Mouse (Mus musculus) forebrain, postnatal 0 days (tissue): ENCODE measurements around the gene Doc2g. TPM values are rescaled to one million over a fixed set of nuclear protein-coding genes. Genes with fewer than 3 reads are reported as not detected.
"Not testable (repeated sequence)": the region's sequence is repeated elsewhere in the genome, so short reads cannot be mapped to it uniquely, and the experiment has no call there.

Experiments
- ATAC-seq: fragments of 200-750 bp; cut with Nextera tagmentation; 2 replicates; pipeline ENCODE4 v1.8.0; 2017; ENCODE audit warnings: mild to moderate bottlenecking, moderate library complexity
- DNase-seq: peaks from one replicate; pipeline ENCODE4 v3.0.0-alpha.2; 2015
- H3K27ac ChIP-seq: fragments of 300-500 bp; sonication (generic); 2 replicates; pipeline ENCODE4 v1.5.1; 2014; ENCODE audit warnings: low read depth, mild to moderate bottlenecking, antibody characterized with exemption, low read length, moderate library complexity, mixed read lengths
- H3K27me3 ChIP-seq: fragments of 300-500 bp; sonication (generic); 2 replicates; pipeline ENCODE4 v1.6.1; 2014; ENCODE audit warnings: mild to moderate bottlenecking, low read length, mixed read lengths; ENCODE audit not compliant: insufficient read depth
- H3K36me3 ChIP-seq: fragments of 300-500 bp; sonication (generic); 2 replicates; pipeline ENCODE4 v1.6.1; 2014; ENCODE audit warnings: mild to moderate bottlenecking, moderate library complexity; ENCODE audit not compliant: insufficient read depth
- H3K4me1 ChIP-seq: fragments of 300-500 bp; sonication (generic); 2 replicates; pipeline ENCODE4 v1.6.1; 2014; ENCODE audit warnings: antibody characterized with exemption; ENCODE audit not compliant: insufficient read depth
- H3K4me2 ChIP-seq: fragments of 300-500 bp; sonication (generic); 2 replicates; pipeline ENCODE4 v1.6.1; 2014; ENCODE audit warnings: low read depth, mild to moderate bottlenecking, moderate library complexity
- H3K4me3 ChIP-seq: fragments of 300-500 bp; sonication (generic); 2 replicates; pipeline ENCODE4 v1.5.1; 2014; ENCODE audit warnings: low read depth, low read length, mixed read lengths
- H3K9ac ChIP-seq: fragments of 300-500 bp; sonication (generic); 2 replicates; pipeline ENCODE4 v1.6.1; 2014; ENCODE audit warnings: mild to moderate bottlenecking
- H3K9me3 ChIP-seq: fragments of 300-500 bp; sonication (generic); 2 replicates; pipeline ENCODE4 v1.6.1; 2016; ENCODE audit warnings: low read length
- CTCF ChIP-seq: sonication (generic); IDR thresholded peaks from 2 replicates; pipeline ENCODE4 v1.5.1; 2016; ENCODE audit warnings: antibody characterized with exemption, control low read depth, low read depth
- WGBS: fragments of 180-500 bp; shearing (Covaris S2); extraction: QIAGEN DNeasy Blood & Tissue Kit; methylation state at CpG from one replicate; pipeline ENCODE4 v1.1.7; 2014; 5-methylcytosine and 5-hydroxymethylcytosine counted together
- polyA plus RNA-seq: library from polyadenylated mRNA; unstranded; fragments of >200 nt; fragmentation: Nextera tagmentation; extraction: Ambion mirVana; gene quantifications from 2 replicates; pipeline ENCODE4 v1.2.1, GENCODE M21; 2015
- total RNA-seq: library from RNA; depleted of rRNA; stranded (reverse); fragments of >200 nt; gene quantifications from 2 replicates; pipeline ENCODE4 v1.2.3, GENCODE M21; 2014; rRNA removed

Doc2g gene
- total RNA-seq (16.0 and 17.8 TPM in 2 replicates), polyA plus RNA-seq (5.7 and 6.3 TPM in 2 replicates)

GRCm38 (mm10) chr19:4003112-4003511 is at the start of gene Doc2g:
Gene Doc2g (plus strand): TSS chr19:4003313.
- DNase-seq, result no peak
- no peak for ATAC-seq
- Histone ChIP-seq H3K9ac (no peak within 1 kb of the TSS), H3K36me3 (peaks cover 19% of the 10 kb centered on the region), H3K27ac (no peak within 1 kb of the TSS), H3K4me3 (no peak within 1 kb of the TSS), H3K4me1 (peaks cover 10% of the 10 kb centered on the region; the same call in 1 of the 2 replicates), H3K27me3 (no peaks in the 10 kb centered on the region), H3K9me3 (no peaks in the 10 kb centered on the region), H3K4me2 (no peak within 1 kb of the TSS)
- WGBS, result 93% methylated on average over 1 of the region's 1 CpGs
- no peak for TF ChIP-seq CTCF

DNA sequence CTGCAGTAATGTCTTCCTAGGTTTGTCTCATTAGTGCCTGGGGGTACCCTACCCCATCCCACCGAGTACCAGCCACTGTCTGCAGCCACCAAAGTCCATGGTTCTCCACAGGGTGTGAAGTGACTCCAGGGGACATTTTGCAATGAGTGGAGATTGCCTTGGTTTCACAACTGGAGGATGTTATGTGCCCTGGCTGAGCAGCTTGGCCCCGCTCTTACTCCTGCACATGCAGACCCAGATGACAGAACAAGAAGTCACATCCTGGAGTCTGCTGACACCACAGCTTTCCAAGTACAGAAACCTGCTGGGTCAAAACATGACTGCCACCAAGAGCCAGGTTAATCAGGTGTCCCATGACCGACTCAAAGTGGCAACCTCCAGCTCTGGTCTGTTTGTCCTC is 48.1 kb upstream of the Doc2g start:
- no peak overlapping the region for H3K4me3 ChIP-seq
- no peaks in the 10 kb centered on the region for H3K9me3 ChIP-seq
- H3K36me3 ChIP-seq, result no peaks in the 10 kb centered on the region
- H3K4me1 ChIP-seq, result no peaks in the 10 kb centered on the region
- H3K9ac ChIP-seq, result no peak overlapping the region
- 80% methylated on average over 3 of the region's 3 CpGs for WGBS
- H3K4me2 ChIP-seq, result no peak overlapping the region
- H3K27ac ChIP-seq, result no peak overlapping the region
- no peak for TF ChIP-seq CTCF
- DNase-seq (no peak), ATAC-seq (no peak)
- no peaks in the 10 kb centered on the region; the same call in 1 of the 2 replicates for H3K27me3 ChIP-seq

DNA sequence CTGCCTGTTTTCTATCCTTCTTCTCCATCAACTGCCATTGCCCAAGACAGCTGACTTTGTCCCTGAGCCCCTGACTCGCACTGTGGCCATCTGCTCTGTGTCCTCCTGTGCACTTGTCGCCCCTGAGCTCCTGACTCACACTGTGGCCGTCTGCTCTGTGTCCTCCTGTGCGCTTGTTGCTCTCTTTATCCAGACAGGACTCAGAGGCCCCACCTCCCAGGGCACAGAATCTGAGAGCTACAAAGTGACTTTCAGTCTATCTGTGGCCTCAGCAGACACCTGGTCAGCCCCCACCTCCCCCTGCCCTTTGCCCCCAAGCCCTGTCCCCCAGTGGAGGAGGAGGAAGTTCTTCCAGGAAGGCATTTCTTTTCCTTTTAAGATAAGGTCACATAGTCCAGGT is 47.3 kb upstream of the Doc2g start:
- H3K27me3 ChIP-seq, result no peaks in the 10 kb centered on the region; the same call in 1 of the 2 replicates
- H3K4me3 ChIP-seq, result no peak overlapping the region
- no peak overlapping the region for H3K9ac ChIP-seq
- H3K4me2 ChIP-seq, result no peak overlapping the region
- no peaks in the 10 kb centered on the region for H3K36me3 ChIP-seq
- ATAC-seq (no peak), DNase-seq (no peak)
- 61% methylated on average over 4 of the region's 4 CpGs for WGBS
- TF ChIP-seq CTCF, result no peak
- H3K27ac ChIP-seq, result no peak overlapping the region
- no peaks in the 10 kb centered on the region for H3K4me1 ChIP-seq
- no peaks in the 10 kb centered on the region for H3K9me3 ChIP-seq

GRCm38 (mm10) chr19:3957296-3958036 is 45.6 kb upstream of the Doc2g start:
- not testable (repeated sequence) for ATAC-seq, H3K36me3 ChIP-seq, DNase-seq, H3K27ac ChIP-seq, H3K4me1 ChIP-seq, H3K4me3 ChIP-seq, H3K9me3 ChIP-seq, H3K27me3 ChIP-seq, H3K4me2 ChIP-seq, H3K9ac ChIP-seq
- WGBS, result 77% methylated on average over 5 of the region's 5 CpGs

- Histone ChIP-seq H3K36me3 (no peaks in the 10 kb centered on the region), H3K9me3 (no peaks in the 10 kb centered on the region), H3K4me2 (no peak within 1 kb of the TSS), H3K27ac (no peak within 1 kb of the TSS), H3K27me3 (no peaks in the 10 kb centered on the region; the same call in 1 of the 2 replicates), H3K9ac (no peak within 1 kb of the TSS), H3K4me1 (no peaks in the 10 kb centered on the region), H3K4me3 (no peak within 1 kb of the TSS)
- ATAC-seq (no peak), DNase-seq (no peak)
- TF ChIP-seq CTCF, result no peak
- WGBS, result 57% methylated on average over 4 of the region's 4 CpGs
Observed at GRCm38 (mm10) chr19:3958470-3958869, 44.6 kb upstream of the Doc2g start, which contains the start of gene Aldh3b3. Gene Aldh3b3 (plus strand): TSS chr19:3958645.

- Histone ChIP-seq H3K4me3 (no peak overlapping the region), H3K27ac (no peak overlapping the region), H3K4me1 (no peaks in the 10 kb centered on the region), H3K9ac (no peak overlapping the region), H3K9me3 (no peaks in the 10 kb centered on the region), H3K36me3 (no peaks in the 10 kb centered on the region), H3K4me2 (no peak overlapping the region), H3K27me3 (no peaks in the 10 kb centered on the region; the same call in 1 of the 2 replicates)
- TF ChIP-seq CTCF, result no peak
- no peak for ATAC-seq
- no peak for DNase-seq
Observed at GRCm38 (mm10) chr19:3959030-3959429, 44.1 kb upstream of the Doc2g start.

DNA sequence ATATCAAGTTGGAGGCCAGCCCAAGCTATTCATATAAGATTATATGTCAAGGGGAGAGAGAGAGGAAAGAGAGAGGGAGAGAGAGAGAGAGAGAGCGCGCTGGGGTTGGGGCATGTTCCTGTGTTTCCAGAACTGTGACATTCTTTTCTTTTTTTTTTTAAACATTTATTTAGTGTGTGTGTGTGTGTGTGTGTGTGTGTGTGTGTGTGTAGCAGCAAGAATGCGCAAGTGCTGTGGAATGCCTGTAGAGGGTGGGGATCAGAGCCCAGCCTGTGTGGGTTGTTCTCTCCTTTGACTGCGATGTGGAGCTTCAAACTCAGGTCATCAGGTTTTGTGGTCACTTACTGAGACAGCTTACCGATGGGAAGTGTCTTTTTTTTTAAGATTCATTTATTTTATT is 42.9 kb upstream of the Doc2g start:
- H3K27ac ChIP-seq, result no peak overlapping the region
- 77% methylated on average over 5 of the region's 5 CpGs for WGBS
- H3K9me3 ChIP-seq, result no peaks in the 10 kb centered on the region
- no peak for DNase-seq
- TF ChIP-seq CTCF, result no peak
- no peaks in the 10 kb centered on the region for H3K4me1 ChIP-seq
- H3K27me3 ChIP-seq, result no peaks in the 10 kb centered on the region; the same call in 1 of the 2 replicates
- no peak for ATAC-seq
- H3K4me3 ChIP-seq, result no peak overlapping the region
- no peak overlapping the region for H3K4me2 ChIP-seq
- H3K36me3 ChIP-seq, result no peaks in the 10 kb centered on the region
- H3K9ac ChIP-seq, result no peak overlapping the region

DNA sequence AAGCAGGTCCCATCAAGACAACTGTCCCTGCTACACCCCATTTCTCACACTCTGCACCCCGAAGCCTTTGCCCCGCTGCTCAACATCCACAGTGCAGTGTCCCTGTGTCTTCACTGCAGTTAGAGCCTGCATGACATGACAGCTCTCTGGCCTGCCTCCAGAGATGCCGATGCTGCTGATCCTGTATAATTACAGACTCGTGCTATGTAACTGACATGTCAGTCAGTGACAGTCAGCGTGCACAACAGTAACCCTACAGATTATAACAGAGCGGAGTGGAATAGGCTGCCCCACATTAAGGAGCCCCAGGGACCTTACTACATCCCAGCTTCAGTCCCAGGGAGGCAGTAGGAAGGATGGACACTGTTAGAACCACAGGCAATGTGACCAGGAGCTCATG is 41.3 kb upstream of the Doc2g start:
- H3K27me3 ChIP-seq, H3K9ac ChIP-seq, H3K4me2 ChIP-seq, H3K4me1 ChIP-seq, H3K4me3 ChIP-seq, H3K36me3 ChIP-seq, H3K27ac ChIP-seq, DNase-seq, H3K9me3 ChIP-seq: not testable (repeated sequence)
- WGBS, result 54% methylated on average over 6 of the region's 6 CpGs
- ATAC-seq, result peak; percentile 74
